Mouse (Mus musculus): ENCODE results near the gene Ppp2r5b. TPM values are rescaled to one million over a fixed set of nuclear protein-coding genes. Genes with fewer than 3 reads are reported as not detected.

Gene Ppp2r5b
- total RNA-seq, 2 experiments from 2014 or later: 35.6 to 37.7 TPM

DNA sequence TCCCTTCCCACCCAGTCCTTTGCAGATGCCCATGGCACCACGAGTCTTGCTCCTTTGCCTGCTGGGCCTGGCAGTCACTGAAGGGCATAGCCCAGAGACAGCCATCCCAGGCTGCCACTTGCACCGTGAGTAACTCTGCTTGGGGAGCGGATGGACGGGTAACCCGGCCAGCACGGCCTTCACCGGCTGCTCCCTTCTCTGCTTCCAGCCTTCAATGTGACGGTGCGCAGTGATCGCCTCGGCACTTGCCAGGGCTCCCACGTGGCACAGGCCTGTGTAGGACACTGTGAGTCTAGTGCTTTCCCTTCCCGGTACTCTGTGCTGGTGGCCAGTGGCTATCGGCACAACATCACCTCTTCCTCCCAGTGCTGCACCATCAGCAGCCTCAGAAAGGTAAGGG is 8.9 kb downstream of the Ppp2r5b start:
- H3K4me3 ChIP-seq: no peak overlapping the region
- no peak for DNase-seq
- no peak for TF ChIP-seq CTCF (IDR thresholded peaks at IDR 0.05)
- intact Hi-C loops (cut with DNase I): no loop called here
- no peak overlapping the region for H3K27ac ChIP-seq

- intact Hi-C loops (cut with DNase I): no loop called here
- TF ChIP-seq CTCF (IDR thresholded peaks at IDR 0.05): no peak
- Histone ChIP-seq H3K27ac (no peak within 1 kb of the TSS), H3K4me3 (no peak within 1 kb of the TSS)
- no peak for DNase-seq
These were observed 9.5 kb downstream of the Ppp2r5b start, which contains the start of gene Gpha2 for GRCm38 (mm10) chr19:6226135-6226534. Gene Gpha2 (plus strand): TSS chr19:6226380.

DNA sequence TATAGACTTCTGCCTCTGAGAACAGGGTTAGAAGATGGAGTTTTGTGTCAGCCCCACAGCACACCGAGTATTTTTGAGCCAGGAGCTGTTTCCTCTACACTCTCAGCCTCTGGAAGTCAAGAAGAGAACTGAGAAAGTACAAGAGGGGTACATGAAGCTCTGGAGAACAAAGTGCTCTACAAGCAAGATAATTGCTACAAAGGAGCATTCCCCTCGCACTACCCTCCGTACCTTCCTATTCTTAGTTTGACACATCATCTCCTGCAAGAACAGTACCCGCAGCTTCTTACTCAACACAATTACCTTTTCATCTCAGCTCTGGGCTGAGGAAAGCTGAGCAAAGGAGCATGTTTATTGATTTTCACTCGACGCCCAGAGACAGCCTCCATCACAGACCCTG is 17.1 kb downstream of the Ppp2r5b start:
- no peak for DNase-seq
- no peak overlapping the region for H3K27ac ChIP-seq
- TF ChIP-seq CTCF (IDR thresholded peaks at IDR 0.05): no peak
- no peak overlapping the region for H3K4me3 ChIP-seq
- intact Hi-C loops (cut with DNase I): no loop called here

DNA sequence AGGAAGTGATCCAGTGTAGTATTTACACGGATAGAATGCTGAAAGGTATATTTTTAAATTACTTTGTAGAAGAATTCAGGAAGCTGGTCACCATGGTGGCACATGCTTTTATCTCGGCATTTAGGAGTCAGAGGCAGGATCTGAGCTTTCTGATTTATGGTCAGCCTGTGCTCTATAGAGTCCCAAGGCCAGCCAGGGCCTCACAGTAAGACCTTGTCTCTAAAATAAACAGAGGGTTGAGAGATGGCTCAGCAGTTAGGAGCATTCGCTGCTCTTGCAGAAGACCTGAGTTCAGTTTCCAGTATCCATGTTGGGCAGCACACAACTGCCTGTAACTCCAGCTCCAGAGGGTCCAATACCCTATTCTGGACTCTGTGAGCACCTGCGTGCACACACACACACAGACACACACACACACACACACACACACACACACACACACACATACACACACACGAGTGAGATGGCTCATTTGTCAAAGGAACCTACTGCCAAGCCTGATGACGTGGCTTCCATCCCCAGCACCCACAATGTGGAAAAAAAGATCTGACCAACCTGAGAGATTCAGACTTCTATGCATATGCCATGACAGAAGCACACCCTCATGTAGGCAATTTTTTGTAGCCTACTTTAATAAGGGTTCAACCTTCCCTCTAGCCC is 19.5 kb downstream of the Ppp2r5b start:
- DNase-seq: no peak
- no peak overlapping the region for H3K4me3 ChIP-seq
- no peak for TF ChIP-seq CTCF (IDR thresholded peaks at IDR 0.05)
- H3K27ac ChIP-seq: no peak overlapping the region
- intact Hi-C loops (cut with DNase I): no loop called here

- Histone ChIP-seq H3K27ac (no peak overlapping the region; the same call in 1 of the 2 replicates), H3K4me3 (no peak overlapping the region)
- no peak for DNase-seq
- intact Hi-C loops (cut with DNase I): no loop called here
- no peak for TF ChIP-seq CTCF (IDR thresholded peaks at IDR 0.05)
These were observed 29.0 kb downstream of the Ppp2r5b start for GRCm38 (mm10) chr19:6206716-6207115.

DNA sequence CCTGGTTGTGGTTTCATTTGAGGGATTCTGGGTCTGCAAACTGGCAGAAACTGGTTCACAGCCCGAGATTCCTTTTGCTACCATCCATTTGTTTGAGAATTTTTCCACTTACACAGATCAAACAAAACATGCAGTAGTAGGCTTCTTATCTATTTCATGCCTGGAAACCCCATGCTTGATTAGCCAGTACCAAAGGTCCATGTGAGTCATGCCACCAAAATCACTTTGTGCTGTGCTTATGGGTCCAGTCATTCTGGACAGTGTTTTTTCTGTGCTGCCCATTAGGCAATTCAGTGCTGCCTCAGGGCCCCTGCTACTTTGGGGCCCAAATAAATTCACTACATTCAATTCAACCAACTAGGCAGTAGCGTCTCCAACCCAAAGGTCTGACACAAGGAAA is 31.4 kb downstream of the Ppp2r5b start:
- Histone ChIP-seq H3K4me3 (no peak overlapping the region), H3K27ac (no peak overlapping the region)
- no peak for TF ChIP-seq CTCF (IDR thresholded peaks at IDR 0.05)
- DNase-seq: no peak
- intact Hi-C loops (cut with DNase I): no loop called here

DNA sequence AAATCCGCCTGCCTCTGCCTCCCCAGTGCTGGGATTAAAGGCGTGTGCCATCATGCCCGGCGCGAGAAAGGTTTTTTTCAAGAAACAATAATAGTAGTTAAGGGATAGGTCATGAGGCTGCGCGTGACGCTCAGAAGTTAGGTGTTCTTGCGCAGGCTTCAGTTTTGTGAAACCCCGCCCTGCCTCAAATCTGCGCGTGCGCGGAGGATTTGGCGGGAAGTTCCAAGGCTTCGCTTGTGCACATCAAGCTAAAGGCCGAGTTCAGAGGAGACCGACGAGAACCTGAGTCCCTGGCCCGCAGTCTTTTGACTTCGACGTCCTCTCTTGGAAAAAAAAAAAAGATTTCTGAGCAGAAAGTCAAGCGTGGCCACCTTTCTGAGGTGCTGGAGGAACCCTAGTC is 51.5 kb downstream of the Ppp2r5b start, which contains the start of gene Majin:
TSS of gene Majin (plus strand) at position 258 of the 400 bp plus-strand sequence.
- intact Hi-C loops (cut with DNase I): no loop called here
- no peak for TF ChIP-seq CTCF (IDR thresholded peaks at IDR 0.05)
- no peak within 1 kb of the TSS for H3K27ac ChIP-seq
- no peak for DNase-seq
- no peak within 1 kb of the TSS for H3K4me3 ChIP-seq

DNA sequence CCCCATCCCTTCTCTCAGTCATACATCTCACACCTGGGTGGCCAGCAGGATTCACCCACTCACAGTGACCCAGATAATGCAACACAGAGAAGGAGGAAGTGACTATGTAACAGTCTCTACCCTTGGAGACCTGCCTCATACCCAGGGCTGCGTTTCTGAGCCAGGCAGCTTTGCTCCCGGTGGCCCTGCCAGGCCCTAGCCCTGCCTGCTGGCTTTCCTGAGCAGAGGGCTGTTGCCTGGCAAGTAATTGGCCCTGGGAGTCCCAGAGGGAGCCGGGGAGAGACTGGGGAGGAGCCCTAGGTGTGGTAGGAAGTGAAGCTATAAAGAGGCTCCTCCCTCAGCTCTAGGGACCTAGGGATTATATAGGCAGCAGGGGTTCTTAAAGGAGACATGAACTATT is 53.1 kb downstream of the Ppp2r5b start:
- no peak overlapping the region for H3K4me3 ChIP-seq
- H3K27ac ChIP-seq: no peak overlapping the region
- intact Hi-C loops (cut with DNase I): no loop called here
- DNase-seq: no peak
- no peak for TF ChIP-seq CTCF (IDR thresholded peaks at IDR 0.05)

GRCm38 (mm10) chr19:6181629-6182028 is 54.0 kb downstream of the Ppp2r5b start:
- intact Hi-C loops (cut with DNase I): no loop called here
- H3K27ac ChIP-seq: no peak overlapping the region
- no peak overlapping the region for H3K4me3 ChIP-seq
- DNase-seq: no peak
- no peak for TF ChIP-seq CTCF (IDR thresholded peaks at IDR 0.05)

DNA sequence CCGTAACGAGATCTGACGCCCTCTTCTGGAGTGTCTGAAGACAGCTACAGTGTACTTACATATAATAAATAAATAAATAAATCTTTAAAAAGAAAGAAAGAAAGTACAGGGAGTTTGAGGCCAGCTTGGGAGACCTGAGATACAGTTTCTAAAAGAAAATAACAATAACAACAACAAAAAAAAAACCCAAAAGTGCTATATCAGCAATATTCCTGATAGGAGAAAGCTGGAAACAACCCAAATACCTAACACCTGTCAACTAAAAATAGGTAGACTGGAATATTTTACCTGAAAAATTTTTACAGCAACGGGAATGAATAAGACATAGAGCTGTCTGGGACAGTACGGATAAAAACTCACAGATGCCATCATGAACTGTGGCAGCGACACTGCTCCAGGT is 56.9 kb downstream of the Ppp2r5b start:
- intact Hi-C loops (cut with DNase I): no loop called here
- Histone ChIP-seq H3K27ac (no peak overlapping the region), H3K4me3 (no peak overlapping the region)
- no peak for TF ChIP-seq CTCF (IDR thresholded peaks at IDR 0.05)
- no peak for DNase-seq

Small RNA genes within 50 kb of the gene (microRNA-seq; reads per million reads assigned to microRNA genes)
- 126 reads per million, percentile 48 among the genes with 10 or more reads in this experiment for gene Mir192
- 76.6 reads per million, percentile 39 among the genes with 10 or more reads in this experiment for gene Mir194-2

Other genes starting within 250 kb of the Ppp2r5b start
- not detected for gene Slc22a20, start 249.7 kb downstream of the Ppp2r5b start, total RNA-seq (2021)
- gene Capn1, start 220.0 kb downstream of the Ppp2r5b start, total RNA-seq (2021): 10 to 100 TPM; 87.0 to 93.7 TPM
- 10 to 100 TPM; 17.1 to 20.6 TPM for gene Syvn1, start 189.3 kb downstream of the Ppp2r5b start, total RNA-seq (2021)
- gene Mrpl49, start 178.1 kb downstream of the Ppp2r5b start, total RNA-seq (2021): 10 to 100 TPM; 24.6 to 30.9 TPM
- 100 to 1,000 TPM; 410 to 473 TPM for gene Fau, start 178.0 kb downstream of the Ppp2r5b start, total RNA-seq (2021)
- 1 to 10 TPM; 8.3 to 8.5 TPM for gene Znhit2, start 174.7 kb downstream of the Ppp2r5b start, total RNA-seq (2021)
- gene Tm7sf2, start 167.5 kb downstream of the Ppp2r5b start, total RNA-seq (2021): 1 to 10 TPM; 4.6 TPM
- gene Vps51, start 158.6 kb downstream of the Ppp2r5b start, total RNA-seq (2021): 10 to 100 TPM; 20.6 to 23.9 TPM
- gene Tmem262, start 155.8 kb downstream of the Ppp2r5b start, total RNA-seq (2021): not detected
- not detected for gene Gm28374, start 153.6 kb downstream of the Ppp2r5b start, total RNA-seq (2021)
- 10 to 100 TPM; 11.2 to 13.1 TPM for gene Zfpl1, start 150.9 kb downstream of the Ppp2r5b start, total RNA-seq (2021)
- gene Cdca5, start 150.9 kb downstream of the Ppp2r5b start, total RNA-seq (2021): not detected
- not detected for gene AC131692.1, start 141.5 kb downstream of the Ppp2r5b start, total RNA-seq (2021)
- gene Naaladl1, start 130.1 kb downstream of the Ppp2r5b start, total RNA-seq (2021): not detected
- gene Sac3d1, start 117.2 kb downstream of the Ppp2r5b start, total RNA-seq (2021): 1 to 10 TPM; 9.2 to 9.3 TPM
- gene Snx15, start 107.6 kb downstream of the Ppp2r5b start, total RNA-seq (2021): 10 to 100 TPM in 1 of 2 experiments, 1 to 10 TPM in 1; 9.0 to 10.0 TPM
- under 1 TPM; 0.23 to 0.75 TPM for gene Batf2, start 94.9 kb downstream of the Ppp2r5b start, total RNA-seq (2021)
- gene Arl2, start 94.3 kb downstream of the Ppp2r5b start, total RNA-seq (2021): 10 to 100 TPM; 57.5 to 70.8 TPM
- not detected for gene Majin, start 51.5 kb downstream of the Ppp2r5b start, total RNA-seq (2021)
- not detected for gene Gpha2, start 9.5 kb downstream of the Ppp2r5b start, total RNA-seq (2021)
- gene Atg2a, start 5.8 kb upstream of the Ppp2r5b start, total RNA-seq (2021): 10 to 100 TPM; 18.4 to 19.0 TPM
- gene Ehd1, start 40.9 kb upstream of the Ppp2r5b start, total RNA-seq (2021): 10 to 100 TPM; 28.4 to 32.3 TPM
- 1 to 10 TPM; 6.0 to 6.4 TPM for gene Cdc42bpg, start 70.6 kb upstream of the Ppp2r5b start, total RNA-seq (2021)
- gene Men1, start 99.1 kb upstream of the Ppp2r5b start, total RNA-seq (2021): 1 to 10 TPM; 7.0 to 7.8 TPM
- 10 to 100 TPM; 13.1 to 14.2 TPM for gene Map4k2, start 105.3 kb upstream of the Ppp2r5b start, total RNA-seq (2021)
- gene Sf1, start 127.8 kb upstream of the Ppp2r5b start, total RNA-seq (2021): 10 to 100 TPM; 95.2 to 98.6 TPM
- over 10,000 TPM in 1 of 2 experiments, 1,000 to 10,000 TPM in 1; 6,181 to 10,031 TPM for gene Pygm, start 148.5 kb upstream of the Ppp2r5b start, total RNA-seq (2021)
- gene Rasgrp2, start 163.5 kb upstream of the Ppp2r5b start, total RNA-seq (2021): 10 to 100 TPM; 14.9 to 24.6 TPM
- 1 to 10 TPM in 1 of 2 experiments, under 1 TPM in 1; 0.77 to 2.0 TPM for gene Nrxn2, start 182.9 kb upstream of the Ppp2r5b start, total RNA-seq (2021)